Comparison of ENCODE assay signal across 13 mouse cellular contexts in the genomic region with DNA sequence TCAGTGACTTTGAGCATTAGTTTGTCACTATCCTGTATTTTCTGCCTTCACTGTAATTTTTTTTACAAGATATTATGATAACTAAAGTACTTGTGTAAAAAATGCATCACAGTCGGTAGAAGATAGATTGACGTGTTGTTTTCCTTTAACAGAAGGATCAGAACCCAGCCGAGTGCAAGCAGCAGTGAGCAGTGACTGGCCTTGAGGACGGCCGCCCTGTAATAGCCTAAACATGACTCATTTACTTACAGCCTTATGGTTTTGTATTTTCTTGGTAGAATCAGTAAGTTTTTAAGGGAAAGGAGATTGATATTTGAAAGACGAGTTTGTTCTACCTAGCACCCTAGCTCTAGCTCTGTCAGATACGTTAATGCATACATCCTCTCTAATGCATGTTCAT. TPM values are rescaled to one million over a fixed set of nuclear protein-coding genes. Genes with fewer than 3 reads are reported as not detected.
A peak's percentile ranks its signal among the peaks of the same experiment; 100 is the strongest.
DNase-seq lines count a peak whose midpoint lies in the region.
"Had no signal": no experiment of that assay in that cellular context is flagged by ENCODE, and none has a peak within 500 bp of the region (broad histone marks: within the 10 kb centered on the region; RNA-seq: fewer than 3 reads in every experiment).

No protein-coding gene starts in this region.

- DNase-seq in adrenal gland, adult 2 months, result peak; percentile 52
- no peak for DNase-seq in adrenal gland, adult 18-20 months (ENCODE audit: low spot score in 2 of 2)
- peak; percentile 18 for DNase-seq in heart, adult 11 months
- DNase-seq in heart, adult 9 months (ENCODE audit: low spot score in 2 of 2), result no peak
- peak; percentile 38 for DNase-seq in adrenal gland, postnatal 14 days
- DNase-seq in spleen, postnatal 4 days (ENCODE audit: low spot score in 2 of 2), result no peak
- no peak for DNase-seq in right cerebral cortex, postnatal 14 days
- DNase-seq: cerebellum, adult 11-12 months; cerebellum, adult 2 months; cerebellum, adult 9-10 months; cerebellum, postnatal 10 days; cerebellum, postnatal 25 days; forebrain, postnatal 0 days had no signal

RNA-seq across cellular contexts. Expression of a gene that starts 10.2 kb away (rescaled TPM):
- 10 to 100 TPM; 58.7 to 66.1 TPM for total RNA-seq in adrenal gland, adult 2 months (2021)
- 113 and 162 TPM in 2 replicates for polyA plus RNA-seq in adrenal gland, adult 2 months (2012; rRNA removed)
- total RNA-seq in adrenal gland, adult 18-20 months (2021), result 10 to 100 TPM; 47.8 to 82.2 TPM
- 50.8 and 76.7 TPM in 2 replicates for total RNA-seq in adrenal gland, postnatal 14 days (2021)

RNA-seq across cellular contexts. Expression of a gene that starts 22.9 kb away (rescaled TPM):
- 100 to 1,000 TPM; 125 to 139 TPM for total RNA-seq in adrenal gland, adult 2 months (2021)
- 1.8 and 2.1 TPM in 2 replicates for polyA plus RNA-seq in adrenal gland, adult 2 months (2012; rRNA removed)
- total RNA-seq in adrenal gland, adult 18-20 months (2021), result 100 to 1,000 TPM; 124 to 136 TPM
- total RNA-seq in adrenal gland, postnatal 14 days (2021), result 153 and 160 TPM in 2 replicates

Comparison
In these comparisons a context has a peak if more than half of its experiments do, and no peak if none do; other contexts are left out.
1. DNase-seq: peak in adrenal gland, adult 2 months (single experiment), heart, adult 11 months (single experiment) and adrenal gland, postnatal 14 days (single experiment); none in adrenal gland, adult 18-20 months (0 of 2), heart, adult 9 months (0 of 2), spleen, postnatal 4 days (0 of 2) and right cerebral cortex, postnatal 14 days (single experiment).